Mouse (Mus musculus) bone marrow macrophage, adult 2 months (primary cell): Measurements from ENCODE around the gene Cdk5. TPM values are rescaled to one million over a fixed set of nuclear protein-coding genes. Genes with fewer than 3 reads are reported as not detected.

Experiments used
- H3K27ac ChIP-seq: 2 replicates; pipeline ENCODE4 v1.5.1; 2012; ENCODE audit warnings: low read depth, low read length; ENCODE audit not compliant: insufficient read depth
- H3K4me1 ChIP-seq: 2 replicates; pipeline ENCODE4 v1.6.1; 2012; ENCODE audit warnings: low read length; ENCODE audit not compliant: control insufficient read depth, insufficient read depth
- H3K4me3 ChIP-seq: 2 replicates; pipeline ENCODE4 v1.5.1; 2012; ENCODE audit warnings: mild to moderate bottlenecking, low read length, moderate library complexity; ENCODE audit not compliant: insufficient read depth
- CTCF ChIP-seq: IDR thresholded peaks from 2 replicates; pipeline ENCODE4 v1.5.1; 2012; ENCODE audit warnings: low read depth, mild to moderate bottlenecking, low read length, moderate library complexity
- POLR2A ChIP-seq: IDR thresholded peaks from 2 replicates; pipeline ENCODE4 v1.6.1; 2012; ENCODE audit warnings: mild to moderate bottlenecking, low read depth, low read length, borderline replicate concordance
- polyA plus RNA-seq: library from polyadenylated mRNA; stranded (reverse); fragments of >200 nt; gene quantifications from 2 replicates; pipeline ENCODE4 v1.2.4, GENCODE M21; 2012; ENCODE audit not compliant: missing spikeins, insufficient read depth, insufficient read length

Gene Cdk5
- polyA plus RNA-seq, 1 experiment, result 55.5 TPM

DNA sequence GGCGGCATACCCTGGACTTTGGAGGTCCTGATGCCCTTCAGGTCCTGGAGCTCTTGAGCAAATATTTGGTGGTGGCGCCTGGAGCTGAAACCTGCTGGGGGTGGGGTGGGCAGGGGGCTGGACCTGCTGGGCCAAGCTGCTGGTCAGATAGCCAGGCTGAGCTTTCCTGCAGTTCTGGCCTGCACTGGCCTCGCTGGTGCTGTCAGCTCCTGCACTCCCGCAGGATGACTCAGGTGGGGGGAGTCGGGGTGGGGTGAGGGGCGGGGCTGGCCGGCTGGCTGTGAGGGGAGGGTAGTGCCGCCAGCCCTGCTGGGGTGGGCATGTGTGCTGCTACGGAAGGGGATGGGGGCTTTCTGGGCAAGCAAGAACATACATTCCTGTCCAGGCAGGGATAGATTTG, 5.3 kb upstream of the Cdk5 start:
- TF ChIP-seq CTCF (no peak), POLR2A (no peak)
- no peak overlapping the region for H3K4me3 ChIP-seq
- peaks cover 13% of the 10 kb centered on the region for H3K4me1 ChIP-seq
- no peak overlapping the region for H3K27ac ChIP-seq

DNA sequence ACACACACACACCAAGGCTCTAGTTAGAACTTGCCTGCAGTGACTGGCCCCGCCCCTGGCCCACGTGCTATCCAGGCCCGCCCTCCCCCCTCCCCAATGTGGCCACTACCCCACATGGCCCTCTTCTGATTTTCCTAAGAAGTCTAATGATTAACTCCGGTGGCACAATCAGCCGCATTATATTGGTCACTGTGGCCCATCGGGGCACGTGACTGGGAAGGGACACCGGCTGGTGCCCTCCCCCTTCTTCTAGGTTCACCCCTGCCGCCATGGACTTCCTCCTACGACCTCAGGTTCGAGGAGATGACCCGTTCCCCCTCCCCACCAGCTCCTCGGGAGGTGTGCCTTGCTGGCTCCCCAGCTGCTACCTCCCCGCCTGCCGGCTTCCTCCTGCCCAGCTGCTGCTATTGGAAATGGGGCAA, 4.7 kb upstream of the Cdk5 start:
- Histone ChIP-seq H3K27ac (no peak overlapping the region), H3K4me3 (no peak overlapping the region), H3K4me1 (peaks cover 13% of the 10 kb centered on the region)
- no peak for TF ChIP-seq POLR2A
- TF ChIP-seq CTCF, result no peak

DNA sequence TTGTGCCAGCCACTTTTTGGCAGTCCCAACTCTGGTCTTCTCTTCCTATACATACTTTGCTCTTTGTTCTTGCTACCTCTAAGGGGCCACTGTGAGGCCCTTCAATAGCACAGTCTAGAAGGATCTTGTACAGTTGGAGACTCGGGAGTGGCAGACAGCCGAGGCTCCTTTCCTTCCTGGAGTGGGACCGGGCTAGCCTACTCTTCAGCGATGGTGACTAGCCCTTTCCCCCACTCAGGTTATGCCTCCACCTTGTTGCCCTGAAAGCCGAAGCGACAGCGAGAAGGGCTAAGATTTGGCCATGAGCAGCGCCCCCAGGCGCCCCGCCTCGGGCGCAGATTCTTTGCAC, 3.9 kb upstream of the Cdk5 start:
- no peak for TF ChIP-seq POLR2A
- H3K27ac ChIP-seq, result no peak overlapping the region
- H3K4me3 ChIP-seq, result no peak overlapping the region
- peaks cover 13% of the 10 kb centered on the region for H3K4me1 ChIP-seq

DNA sequence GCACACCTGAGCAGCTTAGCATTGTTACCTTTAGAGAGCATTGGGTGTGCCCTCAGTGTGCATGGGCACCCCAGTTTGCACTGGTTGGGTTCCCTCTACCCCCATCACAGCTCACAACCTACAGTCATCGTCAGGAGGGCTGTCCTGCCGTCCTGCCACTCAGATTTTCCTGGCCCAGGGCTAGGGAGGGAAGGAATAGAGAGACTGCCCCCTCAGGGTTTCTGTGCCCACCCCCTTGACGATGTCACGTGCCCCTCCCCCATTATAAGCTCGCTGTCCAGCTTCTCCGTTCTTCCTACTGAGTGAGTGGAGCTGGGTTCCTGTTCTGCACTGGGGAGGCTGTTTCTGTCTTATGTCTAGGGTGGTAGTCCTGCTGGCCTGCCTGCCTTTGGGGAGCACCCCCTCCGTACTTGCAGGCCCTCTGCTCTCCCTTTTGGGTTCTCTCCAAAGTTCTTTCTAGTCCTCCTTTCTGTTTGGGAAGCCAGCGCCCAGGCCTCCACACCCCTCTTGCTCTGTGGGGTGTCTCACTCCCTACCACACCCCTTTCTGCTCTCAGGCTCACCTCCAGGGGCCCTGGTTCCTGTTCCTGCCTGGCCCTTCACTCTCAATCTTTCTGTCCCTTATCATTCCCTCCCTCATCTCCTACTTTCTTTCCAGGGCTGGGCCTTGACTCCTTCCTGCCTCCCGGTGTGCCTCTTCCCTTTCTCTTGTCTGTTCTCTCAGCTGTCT, 3.4 kb upstream of the Cdk5 start:
- peaks cover 13% of the 10 kb centered on the region for H3K4me1 ChIP-seq

DNA sequence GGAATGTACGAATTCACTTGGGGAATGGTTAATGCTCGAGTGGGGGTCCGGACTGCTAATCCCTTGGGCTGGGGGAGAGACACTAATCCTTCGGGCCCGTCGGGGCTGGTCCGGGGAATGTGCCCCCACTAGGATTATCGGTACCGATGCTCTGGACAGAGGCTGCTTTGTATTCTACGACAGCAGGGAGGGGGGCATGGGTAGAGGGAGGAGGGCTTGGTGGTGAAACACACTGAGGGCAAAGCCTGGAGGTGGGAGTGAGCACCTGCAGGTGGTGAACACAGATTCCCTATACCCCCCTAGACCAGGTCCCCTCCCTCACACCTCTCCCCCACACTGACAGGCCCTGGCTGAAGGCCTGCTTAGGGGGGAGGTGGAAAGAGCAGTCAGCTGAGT, 2.7 kb upstream of the Cdk5 start:
- Histone ChIP-seq H3K27ac (peak overlapping the region; percentile 33; the same call in 1 of the 2 replicates), H3K4me1 (peaks cover 13% of the 10 kb centered on the region), H3K4me3 (peak overlapping the region; percentile 76)
- TF ChIP-seq CTCF, result no peak
- no peak for TF ChIP-seq POLR2A

More for the DNA sequence above, 3.4 kb upstream of the Cdk5 start:
- Histone ChIP-seq H3K4me3 (peak overlapping the region; percentile 76), H3K27ac (peak overlapping the region; percentile 40)
- TF ChIP-seq POLR2A, result no peak
- TF ChIP-seq CTCF, result no peak

DNA sequence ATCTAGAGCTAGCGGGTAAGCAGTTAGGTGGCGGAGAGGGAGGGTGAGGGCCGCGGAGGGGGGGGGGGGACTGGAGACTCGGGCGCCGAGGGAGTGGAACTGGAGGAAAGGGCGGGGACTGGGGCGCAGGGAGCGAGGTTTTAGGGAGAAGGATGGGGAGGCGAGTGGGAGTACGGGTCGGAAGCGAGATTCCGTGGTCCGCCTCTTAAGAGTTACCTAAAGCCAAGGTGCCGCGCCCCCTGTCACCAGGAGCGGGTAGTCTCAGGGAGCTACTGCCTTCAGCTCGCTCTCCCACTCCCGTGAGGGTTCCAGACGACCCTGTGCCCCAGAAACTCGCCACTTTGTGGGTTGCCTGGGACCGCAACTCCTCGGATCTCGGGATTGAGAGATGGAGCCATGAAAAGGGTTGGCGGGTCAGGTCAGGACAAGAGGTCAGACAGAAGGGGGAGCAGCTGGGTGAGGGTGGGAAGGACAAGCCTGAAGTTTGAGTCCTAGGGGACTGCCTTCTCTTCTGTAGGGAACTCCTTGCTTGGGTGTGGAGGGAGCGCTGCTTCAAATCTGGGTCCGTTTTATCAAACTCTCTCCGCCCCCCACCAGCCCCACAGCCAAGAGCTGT, 2.2 kb upstream of the Cdk5 start:
- Histone ChIP-seq H3K4me3 (peak overlapping the region; percentile 76), H3K27ac (peak overlapping the region; percentile 33), H3K4me1 (peaks cover 13% of the 10 kb centered on the region)
- TF ChIP-seq POLR2A (no peak), CTCF (no peak)

DNA sequence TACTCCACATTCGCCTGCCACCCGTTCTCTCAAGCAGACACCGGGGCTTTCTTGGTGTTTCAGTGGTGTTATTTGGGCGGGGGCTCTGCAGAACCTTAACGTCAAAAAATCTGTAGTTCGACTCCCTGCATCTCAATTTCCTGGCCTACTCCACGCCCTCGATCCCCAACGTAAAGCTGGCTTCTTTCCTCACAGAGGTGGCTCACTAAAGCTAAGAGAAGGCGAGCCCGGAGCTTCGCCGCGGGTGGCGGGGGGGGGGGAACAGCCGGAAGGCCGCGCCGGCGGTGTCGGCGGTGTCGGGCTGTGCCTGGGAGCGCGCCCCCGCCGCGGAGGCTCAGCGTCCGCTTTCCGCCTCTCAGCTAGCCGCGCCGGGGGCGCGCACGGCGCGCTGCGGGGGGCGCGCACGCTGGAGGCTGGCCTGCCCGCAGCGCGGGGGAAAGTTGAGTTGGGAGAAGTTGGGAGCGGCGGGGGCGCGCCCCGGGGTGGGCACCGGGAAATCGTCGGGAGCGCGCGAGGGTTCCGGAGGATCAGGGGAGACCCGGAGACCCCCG, 1.6 kb upstream of the Cdk5 start:
- TF ChIP-seq POLR2A (no peak), CTCF (no peak)
- peaks cover 13% of the 10 kb centered on the region for H3K4me1 ChIP-seq
- peak overlapping the region; percentile 93 for H3K27ac ChIP-seq
- H3K4me3 ChIP-seq, result peak overlapping the region; percentile 76

DNA sequence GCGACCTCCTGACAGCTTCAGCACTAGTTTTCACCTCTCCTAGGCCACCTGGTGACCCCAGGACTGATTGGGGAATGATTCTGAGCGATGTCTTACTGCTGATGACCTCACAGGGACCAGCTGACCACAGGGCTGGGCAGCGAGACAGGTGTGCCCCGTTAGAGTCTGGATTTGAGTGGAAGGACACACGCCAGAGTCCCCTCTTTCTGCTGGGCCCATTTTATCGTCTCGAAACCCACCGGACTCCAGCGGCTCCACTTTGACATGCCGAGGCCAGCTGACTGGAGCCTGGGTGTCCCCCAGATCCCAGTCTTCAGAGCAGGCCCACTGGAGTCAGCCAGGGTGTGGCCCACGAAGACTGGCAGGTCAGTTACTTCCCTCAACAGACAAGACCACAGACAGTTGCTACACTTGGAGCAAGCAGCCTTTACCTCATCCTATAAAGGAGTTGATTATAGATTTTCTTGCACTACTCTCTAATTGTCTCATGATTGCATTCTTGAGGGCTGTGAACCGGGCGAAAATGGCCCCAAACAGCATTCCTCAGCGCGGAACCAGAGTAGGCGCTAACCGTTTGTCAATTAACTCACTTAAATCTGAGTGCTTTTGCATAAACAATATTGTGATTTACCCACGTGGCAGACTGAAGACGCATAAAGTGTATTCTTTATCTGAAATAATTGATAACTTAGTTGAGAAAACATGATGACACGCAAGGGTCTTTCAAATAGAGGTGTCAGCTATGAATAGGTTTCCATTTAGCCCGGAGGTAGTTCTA, 863 bp upstream of the Cdk5 start:
- Histone ChIP-seq H3K4me1 (peaks cover 13% of the 10 kb centered on the region), H3K4me3 (peak overlapping the region; percentile 76), H3K27ac (peak overlapping the region; percentile 93)
- no peak for TF ChIP-seq POLR2A
- no peak for TF ChIP-seq CTCF

DNA sequence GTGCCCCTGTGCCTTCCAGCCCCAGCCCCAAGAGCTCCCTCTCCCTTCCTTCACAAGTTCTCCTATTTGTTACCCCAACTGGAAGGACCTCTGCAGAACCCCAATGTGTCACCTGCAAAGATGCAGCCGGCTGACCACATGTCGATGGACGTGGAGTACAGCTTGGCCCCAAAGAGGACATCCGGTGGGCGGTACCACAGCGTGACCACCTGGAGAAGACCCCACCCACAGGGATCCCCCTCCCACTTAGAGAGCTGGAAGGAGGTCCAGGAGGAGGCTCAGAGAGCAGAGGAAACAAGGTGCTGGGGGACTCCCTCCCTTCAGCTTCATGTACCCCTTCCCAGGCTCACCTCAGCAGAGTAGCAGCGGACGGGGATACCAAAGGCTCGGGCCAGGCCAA, 2.9 kb downstream of the Cdk5 start:
- no peak overlapping the region for H3K4me3 ChIP-seq
- H3K4me1 ChIP-seq, result peaks cover 5% of the 10 kb centered on the region; the same call in 1 of the 2 replicates
- H3K27ac ChIP-seq, result no peak overlapping the region
- TF ChIP-seq POLR2A (no peak), CTCF (no peak)
